Mouse (Mus musculus): ENCODE results near the gene Trnp1. TPM values are rescaled to one million over a fixed set of nuclear protein-coding genes. Genes with fewer than 3 reads are reported as not detected.
"Not testable (repeated sequence)": the region's sequence is repeated elsewhere in the genome, so short reads cannot be mapped to it uniquely, and the experiment has no call there.

The Trnp1 gene
- total and polyA plus RNA-seq, 2 experiments from 2014 or later: 14.3 to 25.7 TPM

DNA sequence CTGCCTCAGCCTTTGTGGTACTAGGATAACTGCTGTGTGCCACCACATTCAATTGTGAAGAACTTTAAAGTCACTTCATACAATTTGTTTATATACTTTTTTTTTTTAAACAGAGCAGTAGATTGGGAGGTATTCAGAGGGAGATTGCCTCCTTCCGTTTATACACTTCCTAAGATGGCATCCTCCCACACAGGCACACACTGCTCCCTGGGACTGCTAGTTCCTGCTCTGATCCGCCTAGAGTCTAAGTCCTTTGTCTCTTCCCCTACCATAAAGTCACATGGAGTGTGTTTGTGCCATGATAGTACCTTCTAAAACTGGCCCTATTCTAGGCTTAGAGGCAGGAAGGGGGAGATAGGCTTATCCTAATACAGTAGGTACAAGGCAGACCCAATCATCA is 23.2 kb upstream of the Trnp1 start:
- Histone ChIP-seq H3K9ac (no peak overlapping the region), H3K27me3 (ENCODE audit: insufficient read depth, low read length) (peaks cover 36% of the 10 kb centered on the region), H3K9me3 (ENCODE audit: low read length) (no peaks in the 10 kb centered on the region), H3K36me3 (ENCODE audit: insufficient read depth) (no peaks in the 10 kb centered on the region), H3K4me3 (ENCODE audit: low read depth, low read length) (no peak overlapping the region), H3K4me1 (ENCODE audit: insufficient read depth) (no peaks in the 10 kb centered on the region), H3K4me2 (ENCODE audit: low read depth) (no peak overlapping the region), H3K27ac (ENCODE audit: low read depth, low read length) (no peak overlapping the region)
- ATAC-seq (no peak), DNase-seq (no peak)
- 65% methylated on average over 2 of the region's 2 CpGs for WGBS
- TF ChIP-seq CTCF (IDR thresholded peaks at IDR 0.05; ENCODE audit: low read depth): no peak

DNA sequence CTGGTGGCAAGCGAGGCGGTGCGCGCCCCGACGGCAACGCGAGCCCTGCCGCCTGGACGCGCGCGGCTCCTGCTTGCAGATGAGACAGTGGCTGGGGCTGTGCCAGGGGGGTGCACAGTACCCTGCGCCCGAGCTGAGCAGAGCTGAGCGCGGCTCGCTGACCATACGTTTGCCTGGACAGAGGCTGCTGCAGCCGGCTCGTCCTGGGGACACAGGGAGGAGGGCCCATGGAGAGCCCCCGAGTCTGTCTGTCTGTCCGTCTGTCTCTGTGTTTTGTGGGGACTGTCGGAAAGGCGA is 21.0 kb upstream of the Trnp1 start:
- DNase-seq (no peak), ATAC-seq (no peak)
- Histone ChIP-seq H3K4me2 (ENCODE audit: low read depth) (peak overlapping the region; percentile 27), H3K4me1 (ENCODE audit: insufficient read depth) (no peaks in the 10 kb centered on the region), H3K27me3 (ENCODE audit: insufficient read depth, low read length) (peaks cover 36% of the 10 kb centered on the region), H3K9me3 (ENCODE audit: low read length) (no peaks in the 10 kb centered on the region), H3K9ac (no peak overlapping the region), H3K27ac (ENCODE audit: low read depth, low read length) (no peak overlapping the region), H3K36me3 (ENCODE audit: insufficient read depth) (no peaks in the 10 kb centered on the region), H3K4me3 (ENCODE audit: low read depth, low read length) (peak overlapping the region; percentile 24)
- 5% methylated on average over 25 of the region's 25 CpGs for WGBS
- no peak for TF ChIP-seq CTCF (IDR thresholded peaks at IDR 0.05; ENCODE audit: low read depth)

DNA sequence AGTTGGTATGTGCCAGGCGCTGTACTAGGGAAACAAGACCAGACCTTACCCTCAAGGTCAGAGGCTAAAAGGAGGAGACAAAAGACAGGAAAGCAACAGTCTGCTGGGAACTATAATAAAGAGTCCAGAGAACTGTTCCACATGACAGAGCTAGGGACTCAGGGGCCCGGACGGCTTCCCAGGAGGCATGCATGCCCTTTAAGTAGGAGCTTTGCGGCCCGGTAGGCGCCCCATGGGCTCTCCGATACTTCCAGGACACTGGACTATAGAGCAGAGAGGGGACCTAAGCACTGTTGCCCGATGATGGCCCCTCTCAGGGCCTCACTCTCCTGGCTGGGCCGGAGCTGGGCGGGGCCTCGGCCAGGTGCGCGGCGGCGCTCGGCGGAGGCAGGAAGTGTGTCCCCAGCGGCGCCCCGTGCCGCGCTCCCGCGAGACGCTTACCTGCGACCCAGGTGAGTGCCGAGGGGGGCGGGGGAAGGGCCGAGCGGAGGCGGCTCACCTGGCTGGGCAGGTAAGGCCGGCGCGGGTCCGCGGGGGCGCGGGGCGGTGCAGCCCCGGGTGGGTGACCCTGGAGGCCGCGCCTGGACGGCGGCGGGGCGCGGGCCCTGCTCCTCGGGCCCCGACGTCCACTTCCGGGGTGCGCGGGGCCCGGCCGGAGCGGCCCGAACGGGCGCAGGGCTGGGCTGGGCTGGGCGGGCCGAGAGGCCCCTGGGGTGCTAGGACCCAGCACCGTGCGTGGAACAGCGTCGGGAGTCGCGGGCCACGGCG is 20.4 kb upstream of the Trnp1 start, which contains the start of gene Kdf1:
TSS of gene Kdf1 (plus strand) at position 363 of the 768 bp plus-strand sequence.
- WGBS: 5% methylated on average over 54 of the region's 69 CpGs
- H3K36me3 ChIP-seq (ENCODE audit: insufficient read depth): no peaks in the 10 kb centered on the region
- TF ChIP-seq CTCF (IDR thresholded peaks at IDR 0.05; ENCODE audit: low read depth): no peak
- no peaks in the 10 kb centered on the region for H3K4me1 ChIP-seq (ENCODE audit: insufficient read depth)
- no peak for ATAC-seq
- peak within 1 kb of the TSS; percentile 27 for H3K4me2 ChIP-seq (ENCODE audit: low read depth)
- no peaks in the 10 kb centered on the region for H3K9me3 ChIP-seq (ENCODE audit: low read length)
- H3K27ac ChIP-seq (ENCODE audit: low read depth, low read length): no peak within 1 kb of the TSS
- H3K9ac ChIP-seq: no peak within 1 kb of the TSS
- peaks cover 36% of the 10 kb centered on the region for H3K27me3 ChIP-seq (ENCODE audit: insufficient read depth, low read length)
- DNase-seq: no peak
- H3K4me3 ChIP-seq (ENCODE audit: low read depth, low read length): peak within 1 kb of the TSS; percentile 24

DNA sequence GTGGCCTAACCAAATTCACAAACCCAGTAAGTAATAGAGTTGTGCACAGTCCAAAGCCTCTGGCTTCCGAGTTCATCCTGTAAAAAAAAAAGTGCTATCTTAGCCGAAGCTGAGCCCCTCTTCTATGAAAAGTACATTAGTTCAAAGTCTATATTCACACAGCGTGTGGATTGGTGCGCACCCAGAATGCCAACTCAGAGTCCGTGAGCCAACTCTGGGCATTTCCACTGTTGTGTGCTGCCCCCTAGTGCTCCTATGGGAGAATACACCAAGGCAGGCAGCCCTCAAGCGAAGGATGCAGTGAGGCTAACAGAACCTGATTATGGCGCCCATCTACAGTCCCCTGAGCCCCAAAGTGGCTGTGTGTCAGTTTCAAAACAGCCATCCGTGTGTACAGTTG is 14.6 kb upstream of the Trnp1 start:
- Histone ChIP-seq H3K4me3 (ENCODE audit: low read depth, low read length) (no peak overlapping the region), H3K9ac (no peak overlapping the region), H3K9me3 (ENCODE audit: low read length) (no peaks in the 10 kb centered on the region), H3K4me2 (ENCODE audit: low read depth) (no peak overlapping the region), H3K4me1 (ENCODE audit: insufficient read depth) (no peaks in the 10 kb centered on the region), H3K27ac (ENCODE audit: low read depth, low read length) (no peak overlapping the region), H3K27me3 (ENCODE audit: insufficient read depth, low read length) (peaks cover 10% of the 10 kb centered on the region; the same call in 1 of the 2 replicates), H3K36me3 (ENCODE audit: insufficient read depth) (no peaks in the 10 kb centered on the region)
- ATAC-seq (peak; percentile 56), DNase-seq (peak; percentile 86)
- 9% methylated on average over 8 of the region's 8 CpGs for WGBS
- peak; percentile 91 for TF ChIP-seq CTCF (IDR thresholded peaks at IDR 0.05; ENCODE audit: low read depth)

DNA sequence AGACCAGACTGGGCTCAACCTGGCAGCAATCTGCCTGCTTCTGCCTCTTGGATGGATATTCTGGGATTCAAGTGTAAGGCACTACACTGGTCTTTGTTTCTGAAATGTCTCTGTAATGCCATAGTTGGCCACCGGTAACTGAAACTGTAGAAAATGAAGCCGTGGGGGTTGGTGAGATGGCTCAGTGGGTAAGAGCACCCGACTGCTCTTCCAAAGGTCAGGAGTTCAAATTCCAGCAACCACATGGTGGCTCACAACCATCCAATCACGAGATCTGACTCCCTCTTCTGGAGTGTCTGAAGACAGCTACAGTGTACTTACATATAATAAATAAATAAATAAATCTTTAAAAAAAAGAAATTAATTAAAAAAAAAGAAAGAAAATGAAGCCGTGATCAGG is 14.2 kb upstream of the Trnp1 start:
- H3K9me3 ChIP-seq (ENCODE audit: low read length); H3K4me2 ChIP-seq (ENCODE audit: low read depth); H3K36me3 ChIP-seq (ENCODE audit: insufficient read depth); H3K27ac ChIP-seq (ENCODE audit: low read depth, low read length); H3K9ac ChIP-seq; H3K4me1 ChIP-seq (ENCODE audit: insufficient read depth); H3K27me3 ChIP-seq (ENCODE audit: insufficient read depth, low read length); DNase-seq; ATAC-seq; H3K4me3 ChIP-seq (ENCODE audit: low read depth, low read length): not testable (repeated sequence)
- WGBS: 53% methylated on average over 4 of the region's 5 CpGs

DNA sequence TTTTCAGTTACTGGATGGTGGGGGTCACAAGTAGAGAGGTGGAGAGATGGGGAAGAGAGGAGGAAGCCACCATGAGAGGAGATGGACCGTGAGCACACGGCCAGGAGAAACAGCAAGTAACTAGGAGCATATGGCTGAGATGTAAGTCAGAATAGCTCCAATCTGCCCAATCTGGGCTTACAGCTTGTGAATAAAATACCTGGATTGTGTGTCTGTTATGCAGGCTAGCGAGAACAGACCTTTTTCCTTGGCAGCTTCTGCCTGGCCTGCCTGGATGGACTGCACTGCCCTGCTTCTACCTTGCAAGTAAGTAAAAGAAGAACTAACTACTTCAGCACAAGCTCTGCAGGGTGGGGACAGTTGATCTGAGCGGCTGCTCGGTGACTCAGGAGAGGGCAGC is 12.7 kb upstream of the Trnp1 start:
- no peaks in the 10 kb centered on the region for H3K27me3 ChIP-seq (ENCODE audit: insufficient read depth, low read length)
- H3K9me3 ChIP-seq (ENCODE audit: low read length): no peaks in the 10 kb centered on the region
- no peak for TF ChIP-seq CTCF (IDR thresholded peaks at IDR 0.05; ENCODE audit: low read depth)
- H3K27ac ChIP-seq (ENCODE audit: low read depth, low read length): no peak overlapping the region
- no peak for ATAC-seq
- no peak overlapping the region for H3K4me3 ChIP-seq (ENCODE audit: low read depth, low read length)
- no peak overlapping the region for H3K4me2 ChIP-seq (ENCODE audit: low read depth)
- no peaks in the 10 kb centered on the region for H3K4me1 ChIP-seq (ENCODE audit: insufficient read depth)
- no peak for DNase-seq
- H3K36me3 ChIP-seq (ENCODE audit: insufficient read depth): no peaks in the 10 kb centered on the region
- 72% methylated on average over 5 of the region's 5 CpGs for WGBS
- no peak overlapping the region for H3K9ac ChIP-seq

DNA sequence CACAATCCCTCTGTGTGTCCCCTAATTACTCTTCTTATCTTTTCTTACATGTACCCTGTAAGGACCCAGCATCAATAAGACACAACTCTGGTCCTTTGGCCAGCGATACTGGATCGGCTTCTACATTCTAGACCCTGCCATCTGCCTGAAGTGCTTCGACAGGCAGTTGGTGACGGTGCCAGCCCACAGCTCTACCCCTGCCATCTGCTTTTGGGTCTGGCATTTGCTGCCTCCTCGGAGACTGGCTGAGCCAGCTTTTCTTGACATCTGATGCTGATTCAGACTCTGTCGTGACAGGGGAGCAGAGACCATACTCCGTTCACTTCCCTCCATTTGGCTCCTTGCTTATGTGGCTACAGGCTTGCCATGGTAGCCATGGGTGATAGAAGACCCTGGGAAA is 10.6 kb upstream of the Trnp1 start:
- ATAC-seq: peak; percentile 92
- Histone ChIP-seq H3K9me3 (ENCODE audit: low read length) (no peaks in the 10 kb centered on the region), H3K27ac (ENCODE audit: low read depth, low read length) (peak overlapping the region; percentile 54; the same call in 1 of the 2 replicates), H3K4me1 (ENCODE audit: insufficient read depth) (no peaks in the 10 kb centered on the region), H3K36me3 (ENCODE audit: insufficient read depth) (no peaks in the 10 kb centered on the region), H3K4me3 (ENCODE audit: low read depth, low read length) (no peak overlapping the region), H3K27me3 (ENCODE audit: insufficient read depth, low read length) (no peaks in the 10 kb centered on the region), H3K4me2 (ENCODE audit: low read depth) (no peak overlapping the region), H3K9ac (no peak overlapping the region)
- TF ChIP-seq CTCF (IDR thresholded peaks at IDR 0.05; ENCODE audit: low read depth): no peak
- WGBS: 45% methylated on average over 7 of the region's 7 CpGs
- DNase-seq: peak; percentile 89

All from forebrain, postnatal 0 days (tissue).